Mouse (Mus musculus): ENCODE data around the gene Zfp746.

Gene Zfp746

DNA sequence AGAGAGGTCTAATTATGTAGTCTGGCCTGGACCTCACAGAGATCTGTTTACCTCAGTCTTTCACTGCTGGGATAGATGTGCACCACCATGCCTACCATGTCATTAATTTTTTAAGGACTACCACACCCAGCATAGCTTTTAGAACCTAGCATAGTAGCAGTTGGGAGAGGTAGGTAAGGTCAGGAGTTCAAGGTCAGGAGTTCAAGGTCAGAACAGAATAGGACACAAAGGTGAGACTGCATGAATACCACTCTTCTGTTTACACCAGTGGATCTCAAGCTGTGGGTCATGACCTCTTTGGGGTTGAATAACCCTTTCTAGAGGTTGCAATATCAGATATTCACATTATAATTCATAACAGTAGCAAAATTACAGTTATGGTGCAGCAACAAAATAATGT lies 53.7 kb downstream of the Zfp746 start:
- no peak for DNase-seq

DNA sequence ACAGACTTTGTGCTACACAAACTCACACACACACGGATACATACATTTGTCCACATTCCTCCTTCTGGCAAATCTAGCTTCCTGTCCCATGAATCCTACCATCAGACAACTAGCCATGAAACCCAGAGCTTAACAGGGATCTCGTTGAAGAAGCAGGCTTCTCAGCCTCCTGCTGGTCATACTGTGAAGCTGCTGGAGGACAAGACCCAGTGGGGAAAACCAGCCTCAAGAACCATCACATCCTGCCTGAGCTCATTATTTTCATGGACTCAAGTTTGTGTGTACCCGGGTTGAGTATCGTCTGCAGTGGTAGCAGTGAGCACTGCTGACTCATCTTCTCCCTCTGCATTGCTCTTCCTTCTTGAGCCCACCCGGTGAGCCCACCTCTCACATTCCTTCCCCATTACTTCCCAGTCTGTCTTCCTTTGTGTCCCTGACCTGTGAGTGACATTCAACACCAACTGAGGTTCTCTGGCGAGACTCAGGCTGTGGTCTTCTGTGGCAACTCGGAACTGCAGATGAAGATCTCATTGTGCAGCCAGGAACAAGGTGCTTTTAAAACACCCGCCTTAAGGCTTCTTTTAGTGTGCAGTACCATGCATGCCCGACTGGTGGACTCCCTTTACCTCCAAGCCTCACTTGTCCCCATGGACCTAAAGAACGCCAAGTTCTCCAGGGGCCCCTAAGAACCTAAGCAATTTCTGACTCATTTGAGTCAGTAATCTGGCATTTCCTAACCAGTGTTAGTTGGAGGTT lies 60.3 kb downstream of the Zfp746 start:
- DNase-seq = no peak

DNA sequence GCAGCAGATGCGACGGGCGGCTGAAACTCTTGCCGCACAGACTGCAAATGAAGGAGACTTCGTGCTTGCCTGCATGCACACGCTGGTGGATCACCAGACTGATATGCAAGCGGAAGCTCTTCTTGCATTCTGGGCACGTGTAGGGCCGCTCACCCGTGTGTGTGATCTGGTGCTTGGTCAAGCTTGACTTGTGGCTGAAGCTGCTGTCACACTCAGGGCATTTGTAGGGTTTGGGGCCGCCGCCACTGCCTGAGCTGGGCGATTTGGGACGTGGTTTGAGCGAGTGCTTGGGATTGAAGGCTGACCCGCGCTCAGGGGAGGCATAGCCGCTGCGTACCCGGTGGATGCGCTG lies 61.4 kb downstream of the Zfp746 start:
- no peak for DNase-seq

DNA sequence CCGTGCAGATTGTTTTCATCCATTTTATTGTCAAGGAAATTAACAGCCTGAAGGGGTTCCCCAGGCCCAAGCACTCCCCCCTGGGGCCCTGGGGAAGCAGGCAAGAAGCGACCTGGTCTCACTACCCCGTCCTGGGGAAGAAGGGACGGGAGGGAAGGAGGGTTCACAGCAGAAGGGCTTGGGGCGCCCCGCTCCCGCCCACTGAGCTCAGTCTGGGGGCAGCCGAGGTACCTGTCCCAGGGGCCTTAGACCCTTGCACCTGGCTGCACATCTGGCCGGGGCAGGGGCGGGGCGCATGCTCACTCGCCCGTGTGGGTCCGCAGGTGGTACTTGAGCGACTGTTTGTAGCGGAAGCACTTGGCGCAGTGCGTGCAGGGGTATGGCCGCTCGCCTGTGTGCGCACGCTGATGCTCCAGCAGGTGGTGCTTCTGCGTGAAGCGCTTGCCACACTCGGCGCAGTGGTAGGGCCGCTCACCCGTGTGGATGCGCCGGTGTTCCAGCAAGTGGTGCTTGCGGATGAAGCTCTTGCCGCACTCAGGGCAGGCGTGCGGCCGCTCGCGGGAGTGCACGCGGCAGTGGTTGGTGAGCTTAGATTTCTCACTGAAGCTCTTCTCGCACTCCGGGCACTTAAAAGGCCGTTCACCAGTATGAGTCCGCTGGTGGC lies 61.9 kb downstream of the Zfp746 start:
- no peak for DNase-seq

DNA sequence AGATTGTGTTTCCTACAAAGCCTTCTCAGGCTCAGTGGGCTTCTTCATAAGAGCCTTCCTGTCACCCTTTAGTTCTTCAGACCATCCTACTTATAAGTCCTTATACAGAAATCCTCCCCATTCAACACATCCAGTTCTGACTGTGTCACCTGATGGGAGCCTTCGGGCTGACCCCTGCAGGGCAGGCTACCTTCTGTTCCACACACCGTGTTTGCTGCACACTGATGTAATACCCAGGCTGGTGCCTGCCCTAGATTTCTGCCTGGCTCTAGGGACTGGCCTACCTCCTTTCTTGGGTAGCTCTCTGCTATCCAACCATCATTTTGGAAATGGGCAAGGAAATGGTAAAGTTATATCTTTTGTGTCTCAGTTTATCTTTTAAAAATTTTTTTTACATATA lies 63.7 kb downstream of the Zfp746 start:
- no peak for DNase-seq

DNA sequence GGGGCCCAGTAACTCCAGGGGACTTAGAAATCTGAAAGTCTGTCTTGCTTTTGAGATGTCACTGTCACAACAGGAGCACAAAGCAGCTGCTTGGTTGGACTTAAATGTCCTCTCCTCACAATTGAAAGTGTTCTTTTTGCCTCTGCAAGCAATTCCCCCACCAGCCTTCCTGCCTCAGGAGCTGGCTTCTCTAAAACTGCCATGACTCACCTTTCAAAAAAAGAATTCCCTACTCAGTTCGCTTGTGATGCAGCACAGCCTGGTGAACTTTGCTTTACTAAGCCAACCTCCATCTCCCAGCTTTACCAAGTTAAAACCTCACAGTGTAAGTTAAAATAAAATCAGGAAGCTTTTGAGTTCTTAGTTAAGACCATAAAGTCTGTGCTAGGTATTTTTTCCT lies 64.7 kb downstream of the Zfp746 start:
- DNase-seq = no peak

DNA sequence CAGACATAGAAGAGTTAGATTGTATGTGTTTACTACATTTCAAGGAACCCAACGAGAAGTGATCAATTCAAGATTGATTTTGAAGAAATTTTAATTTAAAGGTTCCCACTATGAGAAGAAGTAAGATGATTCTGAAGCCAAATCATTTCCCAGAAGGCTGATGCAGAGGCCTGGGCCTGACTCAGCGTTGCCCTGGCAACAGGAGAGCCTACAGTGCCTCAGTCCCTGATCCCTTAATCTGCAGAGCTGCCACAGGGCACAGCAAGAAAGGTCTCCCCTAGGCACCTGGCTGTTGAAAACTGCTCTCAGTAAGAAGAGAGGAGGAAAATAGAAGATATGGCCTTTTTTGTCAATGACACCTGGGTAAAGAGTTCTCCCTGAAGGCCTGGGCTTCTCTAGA lies 66.4 kb downstream of the Zfp746 start:
- no peak for DNase-seq

DNA sequence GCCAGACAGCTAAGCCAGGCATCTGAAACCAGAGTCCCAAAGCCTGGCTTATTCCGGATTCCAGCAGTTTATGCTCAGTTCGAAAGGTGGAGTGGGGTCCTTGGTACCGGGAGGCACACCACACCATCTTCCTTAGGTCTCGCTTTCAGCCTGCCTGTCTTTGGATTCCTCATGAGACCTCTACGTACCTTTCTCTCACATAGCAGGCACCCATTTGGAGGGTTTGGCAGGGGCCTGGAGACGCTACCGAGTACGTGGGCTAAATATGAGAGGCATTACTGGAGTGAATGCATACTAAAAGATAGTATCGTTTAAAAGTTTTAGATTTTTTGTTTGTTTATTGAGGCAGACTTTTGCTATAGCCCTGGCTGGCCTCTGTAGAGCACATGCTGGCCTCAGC lies 69.6 kb downstream of the Zfp746 start:
- DNase-seq = no peak

DNA sequence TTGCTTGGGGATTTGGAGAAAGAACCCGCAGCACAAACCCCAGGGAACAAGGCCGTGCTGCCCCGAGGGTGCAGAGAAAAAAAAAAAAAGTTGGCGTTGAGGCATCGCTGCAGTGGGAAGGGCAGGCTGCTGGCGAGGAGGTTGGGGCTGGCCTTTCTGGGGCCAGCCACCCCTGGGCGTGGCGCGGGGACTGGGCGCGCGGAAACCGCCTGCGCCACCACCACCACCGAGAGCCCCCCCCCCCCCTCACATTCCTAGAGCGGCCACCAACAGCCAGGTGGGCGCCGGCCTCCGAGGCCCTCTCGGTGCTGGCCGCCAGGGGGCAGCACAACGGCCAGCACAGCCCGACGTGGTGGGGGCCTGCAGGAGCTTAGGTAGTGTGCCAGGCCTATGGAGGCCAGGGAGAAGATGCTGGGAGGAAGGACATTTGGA lies 70.3 kb downstream of the Zfp746 start:
- DNase-seq = peak; percentile 80
